Mouse (Mus musculus): Measurements from ENCODE around the gene Lin28a. TPM values are rescaled to one million over a fixed set of nuclear protein-coding genes. Genes with fewer than 3 reads are reported as not detected.

Gene Lin28a
- total RNA-seq, 2 experiments from 2014 or later, result not detected

GRCm38 (mm10) chr4:134017201-134017865 is 1.3 kb downstream of the Lin28a start:
- intact Hi-C loops (cut with DNase I), result no loop called here
- no peak overlapping the region for H3K4me3 ChIP-seq

DNA sequence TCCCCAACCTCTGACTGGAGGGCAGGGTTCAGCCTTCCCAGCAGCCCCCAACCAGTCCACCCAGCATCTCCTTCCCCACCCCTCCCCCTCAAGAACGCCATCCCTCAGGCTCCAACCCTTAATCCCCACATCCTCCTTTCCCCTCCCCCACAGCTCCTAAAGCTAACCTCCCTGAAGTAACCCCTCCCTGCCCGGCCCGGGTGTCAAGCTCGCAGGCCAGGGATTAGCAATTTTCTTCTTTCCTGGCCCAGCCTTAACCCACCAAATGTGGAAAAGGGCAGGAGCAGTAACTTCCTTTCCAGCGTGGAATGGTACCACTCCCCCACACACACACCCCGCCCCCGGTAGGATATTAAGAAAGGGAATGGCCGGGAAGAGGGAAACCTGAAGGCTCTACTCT is 1.9 kb downstream of the Lin28a start:
- no peak for TF ChIP-seq CTCF (IDR thresholded peaks at IDR 0.05)
- no peak for DNase-seq (ENCODE audit: extremely low spot score in 1 of 2, low spot score in 2 of 2)
- Histone ChIP-seq H3K4me3 (no peak overlapping the region), H3K27ac (no peak overlapping the region)
- intact Hi-C loops (cut with DNase I), result no loop called here

More at GRCm38 (mm10) chr4:134017201-134017865, 1.3 kb downstream of the Lin28a start:
- no peak for DNase-seq (ENCODE audit: extremely low spot score in 1 of 2, low spot score in 2 of 2)
- no peak overlapping the region for H3K27ac ChIP-seq
- no peak for TF ChIP-seq CTCF (IDR thresholded peaks at IDR 0.05)

DNA sequence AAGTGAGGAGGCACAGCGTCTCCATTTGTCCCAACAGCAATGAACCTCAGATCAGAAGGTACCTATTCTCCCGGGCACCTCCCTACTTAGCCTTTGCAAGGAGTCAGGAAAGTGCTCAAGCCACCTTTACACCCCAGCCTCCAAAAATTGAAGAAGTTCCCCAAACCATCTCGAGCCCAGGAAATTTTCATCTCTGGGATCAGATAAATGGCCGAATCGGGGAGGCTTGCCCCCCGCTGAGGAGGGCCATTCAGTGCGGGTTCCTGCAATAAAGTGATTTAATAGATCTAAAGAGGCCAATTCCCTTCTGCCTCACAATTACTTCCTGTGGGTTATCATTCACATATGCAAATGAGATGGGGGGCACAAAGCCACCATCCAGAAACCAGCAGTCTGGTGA is 2.4 kb downstream of the Lin28a start:
- intact Hi-C loops (cut with DNase I), result no loop called here
- TF ChIP-seq CTCF (IDR thresholded peaks at IDR 0.05), result no peak
- no peak overlapping the region for H3K27ac ChIP-seq
- DNase-seq (ENCODE audit: extremely low spot score in 1 of 2, low spot score in 2 of 2), result no peak
- no peak overlapping the region for H3K4me3 ChIP-seq

GRCm38 (mm10) chr4:134012858-134013528 is 5.6 kb downstream of the Lin28a start:
- Histone ChIP-seq H3K27ac (no peak overlapping the region), H3K4me3 (no peak overlapping the region)
- intact Hi-C loops (cut with DNase I), result no loop called here
- no peak for DNase-seq (ENCODE audit: extremely low spot score in 1 of 2, low spot score in 2 of 2)
- TF ChIP-seq CTCF (IDR thresholded peaks at IDR 0.05), result peak; percentile 7; the same call in 1 of the 2 replicates

GRCm38 (mm10) chr4:134011450-134012414 is 6.9 kb downstream of the Lin28a start:
- intact Hi-C loops (cut with DNase I), result no loop called here
- Histone ChIP-seq H3K4me3 (no peak overlapping the region), H3K27ac (no peak overlapping the region)
- no peak for TF ChIP-seq CTCF (IDR thresholded peaks at IDR 0.05)
- no peak for DNase-seq (ENCODE audit: extremely low spot score in 1 of 2, low spot score in 2 of 2)

DNA sequence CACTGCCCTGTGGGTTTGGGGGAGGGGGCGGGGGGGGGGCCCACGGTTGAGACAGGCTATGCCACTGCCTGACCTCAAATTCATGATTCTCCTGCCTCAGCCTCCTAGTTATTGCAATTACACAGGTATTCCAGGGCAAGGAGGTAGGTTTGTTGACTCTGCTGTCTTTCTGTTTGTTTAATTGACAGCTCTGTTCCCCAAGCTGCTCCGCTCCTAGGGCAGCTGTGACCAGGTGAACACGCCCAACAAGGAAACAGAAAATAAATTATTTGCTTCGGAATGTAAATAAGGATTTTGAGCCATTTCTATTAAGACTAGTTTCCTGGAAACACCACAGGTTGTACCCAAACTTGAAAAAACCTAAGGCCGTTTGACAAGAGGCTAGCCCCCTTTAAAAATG is 8.9 kb downstream of the Lin28a start:
- intact Hi-C loops (cut with DNase I), result no loop called here
- no peak overlapping the region for H3K27ac ChIP-seq
- no peak for TF ChIP-seq CTCF (IDR thresholded peaks at IDR 0.05)
- no peak overlapping the region for H3K4me3 ChIP-seq
- no peak for DNase-seq (ENCODE audit: extremely low spot score in 1 of 2, low spot score in 2 of 2)

- no peak overlapping the region for H3K27ac ChIP-seq
Observed at GRCm38 (mm10) chr4:134006845-134007244, 11.8 kb downstream of the Lin28a start.

GRCm38 (mm10) chr4:134005581-134006358 is 12.9 kb downstream of the Lin28a start:
- no peak overlapping the region for H3K27ac ChIP-seq
- TF ChIP-seq CTCF (IDR thresholded peaks at IDR 0.05), result no peak
- intact Hi-C loops (cut with DNase I), result no loop called here
- no peak overlapping the region for H3K4me3 ChIP-seq
- no peak for DNase-seq (ENCODE audit: extremely low spot score in 1 of 2, low spot score in 2 of 2)

More at GRCm38 (mm10) chr4:134006845-134007244, 11.8 kb downstream of the Lin28a start:
- no peak overlapping the region for H3K4me3 ChIP-seq
- DNase-seq (ENCODE audit: extremely low spot score in 1 of 2, low spot score in 2 of 2), result no peak
- no peak for TF ChIP-seq CTCF (IDR thresholded peaks at IDR 0.05)
- intact Hi-C loops (cut with DNase I), result no loop called here

GRCm38 (mm10) chr4:134002903-134003302 is 15.7 kb downstream of the Lin28a start:
- no peak for TF ChIP-seq CTCF (IDR thresholded peaks at IDR 0.05)
- H3K4me3 ChIP-seq, result no peak overlapping the region
- no peak for DNase-seq (ENCODE audit: extremely low spot score in 1 of 2, low spot score in 2 of 2)
- no peak overlapping the region for H3K27ac ChIP-seq
- intact Hi-C loops (cut with DNase I), result no loop called here

DNA sequence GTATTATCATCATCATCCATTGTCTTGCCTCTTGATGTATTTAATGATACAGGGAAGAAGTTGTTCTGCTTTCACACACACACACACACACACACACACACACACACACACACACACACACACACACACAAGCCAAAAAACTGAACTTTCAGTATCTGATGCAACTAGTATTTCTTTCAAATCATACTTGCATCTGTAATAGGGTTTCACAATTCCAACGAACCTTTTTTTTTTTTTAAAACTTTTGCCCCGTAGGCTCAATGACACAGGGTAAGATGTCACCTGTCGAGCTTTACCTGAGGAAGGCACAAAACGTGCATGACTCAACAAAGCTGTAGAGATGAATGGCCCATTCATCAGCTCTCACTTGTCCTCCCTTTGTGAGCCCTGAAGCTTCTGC is 16.4 kb downstream of the Lin28a start:
- intact Hi-C loops (cut with DNase I), result no loop called here
- DNase-seq (ENCODE audit: extremely low spot score in 1 of 2, low spot score in 2 of 2), result no peak
- no peak overlapping the region for H3K27ac ChIP-seq
- H3K4me3 ChIP-seq, result no peak overlapping the region
- no peak for TF ChIP-seq CTCF (IDR thresholded peaks at IDR 0.05)

DNA sequence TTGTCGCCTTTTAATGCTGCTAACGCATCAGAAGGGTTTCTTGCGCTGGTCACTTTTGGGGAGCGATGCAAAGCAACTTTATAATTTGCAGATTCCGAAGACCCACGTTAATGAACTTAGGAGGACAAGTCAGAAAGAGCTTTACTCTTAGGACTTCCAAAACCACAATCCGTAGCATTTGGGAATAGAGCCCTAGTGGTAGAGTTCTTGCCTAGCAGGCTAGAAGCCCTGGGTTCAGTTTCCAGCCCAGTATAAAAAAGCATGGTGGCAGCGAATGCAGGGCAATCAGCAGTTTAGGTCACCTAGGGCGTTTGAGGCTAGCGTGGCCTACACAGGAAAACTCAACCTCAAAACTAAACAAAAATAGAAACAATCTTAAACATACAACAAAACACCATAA is 16.9 kb downstream of the Lin28a start:
- DNase-seq (ENCODE audit: extremely low spot score in 1 of 2, low spot score in 2 of 2), result no peak
- peak; percentile 10; the same call in 1 of the 2 replicates for TF ChIP-seq CTCF (IDR thresholded peaks at IDR 0.05)
- no peak overlapping the region for H3K4me3 ChIP-seq
- H3K27ac ChIP-seq, result no peak overlapping the region
- intact Hi-C loops (cut with DNase I), result loop anchor here (2.0 kb wide), 1 partner anchor 35 kb away; no protein-coding TSS in a partner anchor
